Mouse (Mus musculus) MEL (cell line): ENCODE measurements around the gene Gm20388. TPM values are rescaled to one million over a fixed set of nuclear protein-coding genes. Genes with fewer than 3 reads are reported as not detected.

ENCODE experiments used
- DNase-seq: peaks from one replicate; pipeline ENCODE4 v3.0.0; 2011; ENCODE audit warnings: low read depth, low spot score
- H3K27ac ChIP-seq: 2 replicates; pipeline ENCODE4 v1.5.1; 2012; ENCODE audit warnings: low read depth, mild to moderate bottlenecking, control low read depth, low read length, moderate library complexity; ENCODE audit not compliant: control insufficient read depth
- H3K27me3 ChIP-seq, 2 experiments: fragments of 150-350 bp in 1 of 2; sonication (generic) in 1 of 2; 2 replicates each; pipeline ENCODE4 v1.6.1; 2012; ENCODE audit warnings: low read length in 2 of 2, mild to moderate bottlenecking in 2 of 2, improper control_type of control experiment in 1 of 2, moderate library complexity in 1 of 2; ENCODE audit not compliant: insufficient read depth in 2 of 2, control insufficient read depth in 1 of 2
- H3K36me3 ChIP-seq, 2 experiments: 2 replicates each; pipeline ENCODE4 v1.6.1; 2012 to 2014; ENCODE audit warnings: low read length in 2 of 2, improper control_type of control experiment in 1 of 2, inconsistent platforms in 1 of 2, mild to moderate bottlenecking in 1 of 2; ENCODE audit not compliant: insufficient read depth in 2 of 2, control insufficient read depth in 1 of 2
- H3K4me1 ChIP-seq, 2 experiments: fragments of 150-350 bp in 1 of 2; sonication (generic) in 1 of 2; 2 replicates each; pipeline ENCODE4 v1.6.1; 2012; ENCODE audit warnings: low read length in 2 of 2, improper control_type of control experiment in 1 of 2, mild to moderate bottlenecking in 1 of 2; ENCODE audit not compliant: insufficient read depth in 2 of 2, control insufficient read depth in 1 of 2
- H3K4me3 ChIP-seq, 2 experiments: fragments of 150-350 bp in 1 of 2; sonication (generic) in 1 of 2; 2 replicates each; pipeline ENCODE4 v1.5.1; 2012; ENCODE audit warnings: low read depth in 2 of 2, low read length in 2 of 2, mild to moderate bottlenecking in 2 of 2, moderate library complexity in 2 of 2, control low read depth in 1 of 2, improper control_type of control experiment in 1 of 2; ENCODE audit not compliant: control insufficient read depth in 1 of 2, insufficient read depth in 1 of 2
- H3K79me2 ChIP-seq: 2 replicates; pipeline ENCODE4 v1.6.1; 2012; ENCODE audit warnings: mild to moderate bottlenecking, low read length, moderate library complexity; ENCODE audit not compliant: control insufficient read depth, poor library complexity, insufficient read depth
- H3K9ac ChIP-seq: 2 replicates; pipeline ENCODE4 v1.6.1; 2012; ENCODE audit warnings: low read depth, mild to moderate bottlenecking, control low read depth, low read length, moderate library complexity; ENCODE audit not compliant: control insufficient read depth, poor library complexity, severe bottlenecking
- H3K9me3 ChIP-seq: fragments of 150-350 bp; sonication (generic); replicated peaks from 2 replicates; pipeline ENCODE4 v1.6.1; 2012; ENCODE audit warnings: mild to moderate bottlenecking, low read length, improper control_type of control experiment, moderate library complexity; ENCODE audit not compliant: insufficient read depth
- CHD1 ChIP-seq: IDR thresholded peaks from 2 replicates; pipeline ENCODE4 v1.6.1; 2012; ENCODE audit warnings: low read depth, mild to moderate bottlenecking, inconsistent platforms, low read length, improper control_type of control experiment
- CHD2 ChIP-seq: IDR thresholded peaks from 2 replicates; pipeline ENCODE4 v1.6.1; 2011; ENCODE audit warnings: low read length, improper control_type of control experiment
- EP300 ChIP-seq, 2 experiments: IDR thresholded peaks; 2 replicates each; pipeline ENCODE4 v1.6.1; 2011; ENCODE audit warnings: improper control_type of control experiment in 2 of 2, low read length in 2 of 2, low read depth in 1 of 2, mild to moderate bottlenecking in 1 of 2
- GATA1 ChIP-seq: IDR thresholded peaks from 2 replicates; pipeline ENCODE4 v1.6.1; 2011; ENCODE audit warnings: low read depth, low read length, improper control_type of control experiment
- HCFC1 ChIP-seq: IDR thresholded peaks from 2 replicates; pipeline ENCODE4 v1.6.1; 2012; ENCODE audit warnings: low read depth, mild to moderate bottlenecking, inconsistent platforms, low read length, improper control_type of control experiment, moderate library complexity
- KAT2A ChIP-seq: conservative IDR thresholded peaks from 2 replicates; pipeline ENCODE4 v1.6.1; 2012; ENCODE audit warnings: low read depth, low read length, improper control_type of control experiment, inconsistent platforms
- MAX ChIP-seq: IDR thresholded peaks from 2 replicates; pipeline ENCODE4 v1.6.1; 2011; ENCODE audit warnings: low read length, improper control_type of control experiment
- MAZ ChIP-seq: IDR thresholded peaks from 2 replicates; pipeline ENCODE4 v1.6.1; 2012; ENCODE audit warnings: low read depth, mild to moderate bottlenecking, inconsistent platforms, low read length, improper control_type of control experiment
- MEF2A ChIP-seq: IDR thresholded peaks from 2 replicates; pipeline ENCODE4 v1.6.1; 2014; ENCODE audit warnings: low read depth, mild to moderate bottlenecking, inconsistent platforms, low read length, improper control_type of control experiment; ENCODE audit not compliant: poor library complexity, insufficient replicate concordance, severe bottlenecking; ENCODE audit errors: extremely low read depth
- MXI1 ChIP-seq: IDR thresholded peaks from 2 replicates; pipeline ENCODE4 v1.6.1; 2011; ENCODE audit warnings: mild to moderate bottlenecking, low read depth, low read length, improper control_type of control experiment
- MYB ChIP-seq: IDR thresholded peaks from 2 replicates; pipeline ENCODE4 v1.6.1; 2011; ENCODE audit warnings: mild to moderate bottlenecking, low read depth, low read length, improper control_type of control experiment
- MYC ChIP-seq: IDR thresholded peaks from 2 replicates; pipeline ENCODE4 v1.6.1; 2011; ENCODE audit warnings: low read depth, mild to moderate bottlenecking, low read length, improper control_type of control experiment, moderate library complexity
- NELFE ChIP-seq: IDR thresholded peaks from 2 replicates; pipeline ENCODE4 v1.6.1; 2011; ENCODE audit warnings: low read depth, low read length, improper control_type of control experiment
- POLR2AphosphoS2 ChIP-seq: IDR thresholded peaks from 2 replicates; pipeline ENCODE4 v1.6.1; 2011; ENCODE audit warnings: low read length, improper control_type of control experiment
- POLR2AphosphoS5 ChIP-seq: IDR thresholded peaks from 2 replicates; pipeline ENCODE4 v1.6.1; 2012; ENCODE audit warnings: low read depth, borderline replicate concordance, mild to moderate bottlenecking, inconsistent platforms, low read length, moderate library complexity, mixed read lengths
- RAD21 ChIP-seq: IDR thresholded peaks from 2 replicates; pipeline ENCODE4 v1.6.1; 2011; ENCODE audit warnings: mild to moderate bottlenecking, low read depth, low read length, improper control_type of control experiment
- RCOR1 ChIP-seq: IDR thresholded peaks from 2 replicates; pipeline ENCODE4 v1.6.1; 2012; ENCODE audit warnings: low read depth, mild to moderate bottlenecking, inconsistent platforms, low read length, improper control_type of control experiment
- SIN3A ChIP-seq: IDR thresholded peaks from 2 replicates; pipeline ENCODE4 v1.6.1; 2012; ENCODE audit warnings: low read length, improper control_type of control experiment, inconsistent platforms
- USF2 ChIP-seq, 2 experiments: IDR thresholded peaks; 2 replicates each; pipeline ENCODE4 v1.6.1; 2011 to 2012; ENCODE audit warnings: improper control_type of control experiment in 2 of 2, low read length in 2 of 2, borderline replicate concordance in 1 of 2, inconsistent platforms in 1 of 2, low read depth in 1 of 2, mild to moderate bottlenecking in 1 of 2; ENCODE audit not compliant: insufficient read depth in 1 of 2
- ZNF384 ChIP-seq: IDR thresholded peaks from 2 replicates; pipeline ENCODE4 v1.6.1; 2012; ENCODE audit warnings: low read depth, mild to moderate bottlenecking, inconsistent platforms, low read length, improper control_type of control experiment
- polyA plus RNA-seq, 2 experiments: library from polyadenylated mRNA; stranded (reverse) in 1 of 2; unstranded in 1 of 2; fragments of >175 nt in 1 of 2; fragments of >200 nt in 1 of 2; gene quantifications; 2 replicates each; pipeline versions ENCODE4 v1.2.1 to v1.2.4; 2012; ENCODE audit warnings: low replicate concordance in 2 of 2, low read depth in 1 of 2; ENCODE audit not compliant: insufficient read length in 2 of 2, insufficient read depth in 1 of 2, missing spikeins in 1 of 2
- total RNA-seq: library from RNA; depleted of rRNA; stranded (reverse); fragments of 300-350 nt; gene quantifications from 2 replicates; pipeline ENCODE4 v1.2.3, GENCODE M21; 2012

Gene Gm20388
- total and polyA plus RNA-seq, 3 experiments, result 11.1 to 17.8 TPM; not detected in 1

- peaks cover 0 to 2% of the 10 kb centered on the region in 2 experiments; a peak in 2 of 4 replicates for H3K27me3 ChIP-seq
- H3K4me1 ChIP-seq, result no peaks in the 10 kb centered on the region
- H3K4me3 ChIP-seq, result no peak overlapping the region
- no peak overlapping the region for H3K9ac ChIP-seq
- no peaks in the 10 kb centered on the region for H3K79me2 ChIP-seq
- H3K9me3 ChIP-seq, result no peaks in the 10 kb centered on the region
- no peaks in the 10 kb centered on the region for H3K36me3 ChIP-seq
- no peak for DNase-seq
- TF ChIP-seq CHD1 (no peak), MYB (no peak), CHD2 (no peak), ZNF384 (no peak), POLR2AphosphoS2 (no peak), MXI1 (no peak), NELFE (no peak), KAT2A (no peak), RCOR1 (no peak), RAD21 (no peak), SIN3A (no peak), HCFC1 (no peak), POLR2AphosphoS5 (no peak), USF2 (IDR thresholded peaks at IDR 0.05; ENCODE audit: borderline replicate concordance in 1 of 2, insufficient read depth in 1 of 2, low read depth in 1 of 2, low read length in 2 of 2) (no peak), MAZ (no peak), MEF2A (no peak)
- TF ChIP-seq, all 39 proteins: peak for 0
- H3K27ac ChIP-seq, result no peak overlapping the region
Observed at GRCm38 (mm10) chr8:121921582-121921981, 2010.9 kb downstream of the Gm20388 start.

GRCm38 (mm10) chr8:121922101-121922500, 2011.5 kb downstream of the Gm20388 start:
- no peaks in the 10 kb centered on the region for H3K36me3 ChIP-seq
- no peaks in the 10 kb centered on the region for H3K9me3 ChIP-seq
- no peaks in the 10 kb centered on the region for H3K79me2 ChIP-seq
- no peak overlapping the region for H3K9ac ChIP-seq
- peaks cover 0 to 2% of the 10 kb centered on the region in 2 experiments; a peak in 2 of 4 replicates for H3K27me3 ChIP-seq
- H3K4me1 ChIP-seq, result no peaks in the 10 kb centered on the region
- DNase-seq, result no peak
- TF ChIP-seq MYB (no peak), MYC (no peak), MXI1 (no peak), MAX (no peak), GATA1 (no peak), EP300 (IDR thresholded peaks at IDR 0.05; ENCODE audit: low read depth in 1 of 2, low read length in 2 of 2) (no peak), ZNF384 (no peak)
- H3K27ac ChIP-seq, result no peak overlapping the region
- no peak overlapping the region for H3K4me3 ChIP-seq
